In genomic region chr5:115507981-115508858, GRCm38 (mm10) we compare ENCODE assay signal across 8 mouse cellular contexts. TPM values are rescaled to one million over a fixed set of nuclear protein-coding genes. Genes with fewer than 3 reads are reported as not detected.
DNase-seq lines count a peak whose midpoint lies in the region; ATAC-seq lines count a peak whose summit lies in the region.

No protein-coding gene starts in this region.

- peaks cover 21% of the 10 kb centered on the region for H3K4me1 ChIP-seq in neural tube, embryonic 11.5 days (ENCODE audit: control insufficient read depth, insufficient read depth, low read length)
- peaks cover 30% of the 10 kb centered on the region for H3K4me1 ChIP-seq in embryonic facial prominence, embryonic 12.5 days
- peaks cover 33% of the 10 kb centered on the region for H3K4me1 ChIP-seq in hindbrain, embryonic 14.5 days (replicated peaks; ENCODE audit: control insufficient read depth, insufficient read depth, low read length)
- H3K4me1 ChIP-seq in liver, embryonic 12.5 days = peaks cover 51% of the 10 kb centered on the region
- peaks cover 27% of the 10 kb centered on the region for H3K4me1 ChIP-seq in neural tube, embryonic 14.5 days (ENCODE audit: control insufficient read depth, insufficient read depth, low read length)

- DNase-seq in neural tube, embryonic 11.5 days (ENCODE audit: low spot score) = no peak
- no peak for DNase-seq in neural tube, embryonic 10.5 days (ENCODE audit: extremely low spot score, low spot score)
- DNase-seq in hindbrain, embryonic 14.5 days (ENCODE audit: low spot score) = no peak
- no peak for DNase-seq in B cell, adult 2 months
- DNase-seq in retina, embryonic 14.5 days (ENCODE audit: low spot score) = no peak

- peak overlapping the region; percentile 12 for H3K9ac ChIP-seq in neural tube, embryonic 11.5 days (ENCODE audit: low read length)
- peak overlapping the region; percentile 91 for H3K9ac ChIP-seq in embryonic facial prominence, embryonic 12.5 days
- H3K9ac ChIP-seq in hindbrain, embryonic 14.5 days = peak overlapping the region; percentile 84
- peak overlapping the region; percentile 82; the same call in 1 of the 2 replicates for H3K9ac ChIP-seq in liver, embryonic 12.5 days
- peak overlapping the region; percentile 76; the same call in 1 of the 2 replicates for H3K9ac ChIP-seq in neural tube, embryonic 14.5 days (replicated peaks; ENCODE audit: low read depth, low read length)

- no peak for ATAC-seq in neural tube, embryonic 11.5 days (ENCODE audit: insufficient read depth, low FRiP score, low TSS enrichment)
- 0 out of 2 replicates have a peak, but pooled peaks have one; percentile 6 for ATAC-seq in embryonic facial prominence, embryonic 12.5 days (ENCODE audit: insufficient number of reproducible peaks, insufficient read depth, low FRiP score, low TSS enrichment)
- ATAC-seq in hindbrain, embryonic 14.5 days (ENCODE audit: low FRiP score) = no peak
- ATAC-seq in liver, embryonic 12.5 days = no peak
- ATAC-seq in neural tube, embryonic 14.5 days (ENCODE audit: low read depth) = no peak

- H3K4me3 ChIP-seq in neural tube, embryonic 11.5 days (ENCODE audit: low read depth, low read length) = peak overlapping the region; percentile 88
- H3K4me3 ChIP-seq in embryonic facial prominence, embryonic 12.5 days = peak overlapping the region; percentile 94
- peak overlapping the region; percentile 80 for H3K4me3 ChIP-seq in hindbrain, embryonic 14.5 days (replicated peaks; ENCODE audit: low read length)
- peak overlapping the region; percentile 72 for H3K4me3 ChIP-seq in liver, embryonic 12.5 days
- H3K4me3 ChIP-seq in neural tube, embryonic 14.5 days (ENCODE audit: low read depth, low read length) = peak overlapping the region; percentile 75

- peak overlapping the region; percentile 86 for H3K4me2 ChIP-seq in neural tube, embryonic 11.5 days (ENCODE audit: low read depth)
- H3K4me2 ChIP-seq in embryonic facial prominence, embryonic 12.5 days (replicated peaks) = peak overlapping the region; percentile 90
- H3K4me2 ChIP-seq in hindbrain, embryonic 14.5 days (replicated peaks) = peak overlapping the region; percentile 63
- H3K4me2 ChIP-seq in liver, embryonic 12.5 days = peak overlapping the region; percentile 96
- peak overlapping the region; percentile 82 for H3K4me2 ChIP-seq in neural tube, embryonic 14.5 days (ENCODE audit: low read depth, low read length)

- WGBS in neural tube, embryonic 11.5 days = 60% methylated on average over 18 of the region's 18 CpGs
- WGBS in embryonic facial prominence, embryonic 12.5 days = 29% methylated on average over 18 of the region's 18 CpGs
- 44% methylated on average over 18 of the region's 18 CpGs for WGBS in hindbrain, embryonic 14.5 days
- WGBS in liver, embryonic 12.5 days (ENCODE audit: insufficient replicate concordance) = 54% methylated on average over 18 of the region's 18 CpGs
- 54% methylated on average over 18 of the region's 18 CpGs for WGBS in neural tube, embryonic 14.5 days

- H3K9me3 ChIP-seq in neural tube, embryonic 11.5 days (ENCODE audit: control insufficient read depth, low read length) = no peaks in the 10 kb centered on the region
- no peaks in the 10 kb centered on the region for H3K9me3 ChIP-seq in embryonic facial prominence, embryonic 12.5 days
- H3K9me3 ChIP-seq in hindbrain, embryonic 14.5 days (ENCODE audit: control insufficient read depth, low read length) = no peaks in the 10 kb centered on the region
- H3K9me3 ChIP-seq in liver, embryonic 12.5 days (replicated peaks) = no peaks in the 10 kb centered on the region
- no peaks in the 10 kb centered on the region for H3K9me3 ChIP-seq in neural tube, embryonic 14.5 days (ENCODE audit: control insufficient read depth, low read length)

- H3K27me3 ChIP-seq in neural tube, embryonic 11.5 days (ENCODE audit: control insufficient read depth, insufficient read depth, low read length) = no peaks in the 10 kb centered on the region
- H3K27me3 ChIP-seq in embryonic facial prominence, embryonic 12.5 days = no peaks in the 10 kb centered on the region
- no peaks in the 10 kb centered on the region for H3K27me3 ChIP-seq in hindbrain, embryonic 14.5 days (ENCODE audit: control insufficient read depth, insufficient read depth, low read length)
- H3K27me3 ChIP-seq in liver, embryonic 12.5 days (replicated peaks) = peaks cover 5% of the 10 kb centered on the region; the same call in 1 of the 2 replicates
- H3K27me3 ChIP-seq in neural tube, embryonic 14.5 days (ENCODE audit: control insufficient read depth, insufficient read depth, low read length) = no peaks in the 10 kb centered on the region

- H3K36me3 ChIP-seq in neural tube, embryonic 11.5 days (ENCODE audit: control insufficient read depth, insufficient read depth, low read length) = no peaks in the 10 kb centered on the region
- no peaks in the 10 kb centered on the region for H3K36me3 ChIP-seq in embryonic facial prominence, embryonic 12.5 days
- no peaks in the 10 kb centered on the region for H3K36me3 ChIP-seq in hindbrain, embryonic 14.5 days (replicated peaks; ENCODE audit: control insufficient read depth, insufficient read depth)
- no peaks in the 10 kb centered on the region for H3K36me3 ChIP-seq in liver, embryonic 12.5 days
- H3K36me3 ChIP-seq in neural tube, embryonic 14.5 days (ENCODE audit: control insufficient read depth, insufficient read depth, low read length) = no peaks in the 10 kb centered on the region

- H3K27ac ChIP-seq in neural tube, embryonic 11.5 days (ENCODE audit: low read depth, low read length) = no peak overlapping the region
- H3K27ac ChIP-seq in embryonic facial prominence, embryonic 12.5 days = peak overlapping the region; percentile 72; the same call in 1 of the 2 replicates
- no peak overlapping the region for H3K27ac ChIP-seq in hindbrain, embryonic 14.5 days
- no peak overlapping the region for H3K27ac ChIP-seq in liver, embryonic 12.5 days
- no peak overlapping the region for H3K27ac ChIP-seq in neural tube, embryonic 14.5 days (ENCODE audit: low read depth, low read length)

RNA-seq across cellular contexts. Expression of gene Pxn, which starts 1.7 kb away (rescaled TPM):
- polyA plus RNA-seq in neural tube, embryonic 11.5 days (2014; fragmentation: Nextera tagmentation; extraction: Ambion mirVana) = 13.3 and 13.7 TPM in 2 replicates
- polyA plus RNA-seq in embryonic facial prominence, embryonic 12.5 days (2016; fragmentation: Nextera tagmentation; extraction: Ambion mirVana) = 46.8 and 47.1 TPM in 2 replicates
- 11.3 and 12.2 TPM in 2 replicates for polyA plus RNA-seq in hindbrain, embryonic 14.5 days (2014; fragmentation: Nextera tagmentation; extraction: Ambion mirVana)
- polyA plus RNA-seq in liver, embryonic 12.5 days (2016; fragmentation: Nextera tagmentation; extraction: Ambion mirVana) = 17.4 and 20.1 TPM in 2 replicates
- 8.5 and 11.1 TPM in 2 replicates for polyA plus RNA-seq in neural tube, embryonic 14.5 days (2014; fragmentation: Nextera tagmentation; extraction: Ambion mirVana)

RNA-seq across cellular contexts. Expression of gene Sirt4, which starts 23.7 kb away (rescaled TPM):
- 15.5 and 23.5 TPM in 2 replicates for polyA plus RNA-seq in neural tube, embryonic 11.5 days (2014; fragmentation: Nextera tagmentation; extraction: Ambion mirVana)
- 23.2 and 25.9 TPM in 2 replicates for polyA plus RNA-seq in embryonic facial prominence, embryonic 12.5 days (2016; fragmentation: Nextera tagmentation; extraction: Ambion mirVana)
- 19.1 and 20.3 TPM in 2 replicates for polyA plus RNA-seq in hindbrain, embryonic 14.5 days (2014; fragmentation: Nextera tagmentation; extraction: Ambion mirVana)
- 6.3 and 7.5 TPM in 2 replicates for polyA plus RNA-seq in liver, embryonic 12.5 days (2016; fragmentation: Nextera tagmentation; extraction: Ambion mirVana)
- 26.0 and 32.6 TPM in 2 replicates for polyA plus RNA-seq in neural tube, embryonic 14.5 days (2014; fragmentation: Nextera tagmentation; extraction: Ambion mirVana)

RNA-seq across cellular contexts. Expression of gene Pla2g1b, which starts 42.2 kb away (rescaled TPM):
- polyA plus RNA-seq in neural tube, embryonic 11.5 days (2014; fragmentation: Nextera tagmentation; extraction: Ambion mirVana) = not detected in 2 replicates
- polyA plus RNA-seq in embryonic facial prominence, embryonic 12.5 days (2016; fragmentation: Nextera tagmentation; extraction: Ambion mirVana) = not detected in 2 replicates
- polyA plus RNA-seq in hindbrain, embryonic 14.5 days (2014; fragmentation: Nextera tagmentation; extraction: Ambion mirVana) = 0.67 TPM in 1 of 2 replicates, not detected in the other
- polyA plus RNA-seq in liver, embryonic 12.5 days (2016; fragmentation: Nextera tagmentation; extraction: Ambion mirVana) = 0.42 and 0.69 TPM in 2 replicates
- 0.58 TPM in 1 of 2 replicates, not detected in the other for polyA plus RNA-seq in neural tube, embryonic 14.5 days (2014; fragmentation: Nextera tagmentation; extraction: Ambion mirVana)

RNA-seq across cellular contexts. Expression of gene Rplp0, which starts 51.0 kb away (rescaled TPM):
- 1,266 and 1,290 TPM in 2 replicates for polyA plus RNA-seq in neural tube, embryonic 11.5 days (2014; fragmentation: Nextera tagmentation; extraction: Ambion mirVana)
- polyA plus RNA-seq in embryonic facial prominence, embryonic 12.5 days (2016; fragmentation: Nextera tagmentation; extraction: Ambion mirVana) = 1,232 and 1,233 TPM in 2 replicates
- polyA plus RNA-seq in hindbrain, embryonic 14.5 days (2014; fragmentation: Nextera tagmentation; extraction: Ambion mirVana) = 952 and 1,000 TPM in 2 replicates
- polyA plus RNA-seq in liver, embryonic 12.5 days (2016; fragmentation: Nextera tagmentation; extraction: Ambion mirVana) = 1,698 and 1,725 TPM in 2 replicates
- 903 and 934 TPM in 2 replicates for polyA plus RNA-seq in neural tube, embryonic 14.5 days (2014; fragmentation: Nextera tagmentation; extraction: Ambion mirVana)

RNA-seq across cellular contexts. Expression of gene Gcn1l1, which starts 56.8 kb away (rescaled TPM):
- 38.6 and 42.6 TPM in 2 replicates for polyA plus RNA-seq in neural tube, embryonic 11.5 days (2014; fragmentation: Nextera tagmentation; extraction: Ambion mirVana)
- polyA plus RNA-seq in embryonic facial prominence, embryonic 12.5 days (2016; fragmentation: Nextera tagmentation; extraction: Ambion mirVana) = 56.1 and 57.9 TPM in 2 replicates
- 40.5 and 45.2 TPM in 2 replicates for polyA plus RNA-seq in hindbrain, embryonic 14.5 days (2014; fragmentation: Nextera tagmentation; extraction: Ambion mirVana)
- polyA plus RNA-seq in liver, embryonic 12.5 days (2016; fragmentation: Nextera tagmentation; extraction: Ambion mirVana) = 36.7 and 38.0 TPM in 2 replicates
- polyA plus RNA-seq in neural tube, embryonic 14.5 days (2014; fragmentation: Nextera tagmentation; extraction: Ambion mirVana) = 41.9 and 45.2 TPM in 2 replicates

Comparison
In these comparisons a context has a peak if more than half of its experiments do, and no peak if none do; other contexts are left out.
1. H3K9ac ChIP-seq: peak in every context shown above with its lines; median percentile 91 in embryonic facial prominence, embryonic 12.5 days; 84 in hindbrain, embryonic 14.5 days; 82 in liver, embryonic 12.5 days; 76 in neural tube, embryonic 14.5 days; 12 in neural tube, embryonic 11.5 days.